Mouse (Mus musculus) heart, adult 11 months (tissue): ENCODE measurements around the gene Prdx2.
A peak's percentile ranks its signal among the peaks of the same experiment; 100 is the strongest.

Experiments
- DNase-seq: peaks from one replicate; pipeline ENCODE4 v3.0.0; 2022

Prdx2 gene

DNA sequence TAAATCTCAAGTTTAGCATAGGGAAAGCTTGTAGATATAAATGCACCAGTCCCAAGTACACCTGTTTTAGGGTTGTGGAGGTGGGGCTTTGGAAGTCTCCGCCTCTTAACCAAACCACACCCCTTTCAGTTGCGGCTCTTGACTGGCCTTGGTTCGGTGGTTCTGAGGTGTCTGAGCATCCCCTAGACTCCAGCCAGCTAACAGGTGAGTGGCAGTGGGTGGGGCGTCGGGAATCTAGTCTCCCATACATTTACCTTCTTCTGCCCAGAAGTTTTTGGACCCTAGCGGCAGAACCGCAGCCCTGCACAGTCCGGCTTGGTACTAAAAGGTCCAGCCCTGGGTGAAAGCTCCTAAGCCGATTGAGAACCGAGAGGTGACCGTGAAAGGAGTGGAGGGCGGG lies 19.6 kb upstream of the Prdx2 start:
- DNase-seq, result no peak

DNA sequence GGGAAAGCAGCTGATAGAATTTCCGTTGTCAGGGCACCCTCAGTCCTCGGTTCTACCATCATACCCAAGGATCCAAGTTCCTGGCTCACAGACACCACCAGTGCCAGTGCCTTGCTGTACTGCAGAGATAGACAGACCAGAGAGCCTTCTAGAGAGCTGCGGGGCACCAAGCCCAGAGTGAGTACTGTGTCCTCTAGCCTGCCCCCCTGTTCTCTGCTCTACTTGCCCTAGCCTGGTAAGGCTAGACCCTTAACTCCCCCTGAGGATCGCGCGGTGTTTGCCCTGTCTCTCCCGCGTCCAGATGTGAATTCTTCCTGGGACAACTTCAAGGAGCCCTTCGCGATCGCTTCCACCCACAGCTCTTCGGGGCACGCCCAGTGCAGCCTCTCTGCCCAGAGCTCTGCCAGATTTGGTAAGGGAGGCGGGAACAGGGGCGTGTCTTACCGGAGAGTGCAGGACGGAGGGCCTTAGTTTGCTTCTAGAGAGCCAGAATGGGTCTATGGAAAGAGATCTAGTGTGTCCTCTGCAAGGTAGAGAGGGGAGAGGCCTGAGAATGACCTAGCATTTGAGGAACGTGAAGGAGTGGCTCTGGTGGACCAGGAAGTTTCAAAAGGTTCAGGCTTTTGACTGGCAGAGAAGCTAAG lies 16.7 kb upstream of the Prdx2 start:
- peak; percentile 95 for DNase-seq

GRCm38 (mm10) chr8:84956768-84957167 lies 12.6 kb upstream of the Prdx2 start:
- no peak for DNase-seq

DNA sequence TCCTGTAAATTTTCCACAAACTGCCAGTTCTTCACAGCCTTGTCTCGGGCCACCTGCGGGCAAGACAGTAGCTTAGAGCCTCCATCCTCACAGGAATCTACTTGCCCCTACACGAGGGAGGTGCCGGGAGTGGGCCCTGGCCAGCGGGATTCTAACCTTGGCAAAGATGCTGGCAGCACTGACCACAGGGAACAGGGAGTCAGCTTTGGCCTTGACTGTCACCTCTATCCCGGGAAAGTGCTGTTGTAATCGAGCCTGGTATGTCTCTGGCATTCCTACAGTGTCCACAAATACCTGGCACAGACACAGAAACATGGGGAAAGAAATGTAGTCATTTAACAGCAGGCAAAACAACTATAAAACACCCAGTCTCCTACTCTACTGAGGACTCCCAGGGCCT lies 9.6 kb upstream of the Prdx2 start:
- DNase-seq, result peak; percentile 94

DNA sequence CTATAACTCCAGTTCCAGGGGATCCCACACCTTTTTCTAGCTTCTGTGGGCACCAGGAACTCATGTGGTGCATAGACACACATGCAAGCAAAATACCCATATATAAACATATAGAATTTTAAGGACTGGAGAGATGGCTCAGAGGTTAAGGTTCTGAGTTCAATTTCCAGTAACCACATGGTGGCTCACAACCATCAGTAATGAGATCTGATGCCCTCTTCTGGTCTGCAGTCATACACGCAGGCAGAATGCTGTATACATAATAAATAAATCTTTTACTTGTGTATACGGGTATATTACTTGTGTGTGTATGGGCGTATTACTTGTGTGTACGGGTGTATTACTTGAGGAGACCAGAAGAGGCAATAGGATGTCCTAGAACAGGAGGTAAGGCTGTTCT lies 5.4 kb upstream of the Prdx2 start:
- DNase-seq, result no peak

GRCm38 (mm10) chr8:84965731-84966291 lies 3.6 kb upstream of the Prdx2 start:
- peak; percentile 100 for DNase-seq

DNA sequence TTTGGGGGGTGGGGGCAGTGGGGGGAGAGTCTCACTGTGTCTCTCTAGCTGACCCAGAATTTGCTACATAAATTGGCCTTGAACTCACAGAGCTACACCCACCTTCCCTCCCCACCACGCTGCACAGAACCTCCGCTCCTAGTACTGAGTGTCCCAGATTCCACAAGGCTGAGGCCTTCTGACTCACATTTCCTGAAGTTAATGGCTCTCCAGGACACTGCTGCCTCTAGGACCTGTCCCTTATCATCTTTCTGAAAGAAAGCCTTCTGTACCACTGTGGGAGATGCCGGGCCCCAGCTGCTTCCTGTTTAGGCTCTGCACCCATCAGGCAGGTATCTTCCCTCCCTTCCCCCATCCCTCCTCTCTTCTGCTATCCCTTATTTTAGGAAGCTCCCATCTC lies 2.8 kb upstream of the Prdx2 start:
- peak; percentile 93 for DNase-seq

DNA sequence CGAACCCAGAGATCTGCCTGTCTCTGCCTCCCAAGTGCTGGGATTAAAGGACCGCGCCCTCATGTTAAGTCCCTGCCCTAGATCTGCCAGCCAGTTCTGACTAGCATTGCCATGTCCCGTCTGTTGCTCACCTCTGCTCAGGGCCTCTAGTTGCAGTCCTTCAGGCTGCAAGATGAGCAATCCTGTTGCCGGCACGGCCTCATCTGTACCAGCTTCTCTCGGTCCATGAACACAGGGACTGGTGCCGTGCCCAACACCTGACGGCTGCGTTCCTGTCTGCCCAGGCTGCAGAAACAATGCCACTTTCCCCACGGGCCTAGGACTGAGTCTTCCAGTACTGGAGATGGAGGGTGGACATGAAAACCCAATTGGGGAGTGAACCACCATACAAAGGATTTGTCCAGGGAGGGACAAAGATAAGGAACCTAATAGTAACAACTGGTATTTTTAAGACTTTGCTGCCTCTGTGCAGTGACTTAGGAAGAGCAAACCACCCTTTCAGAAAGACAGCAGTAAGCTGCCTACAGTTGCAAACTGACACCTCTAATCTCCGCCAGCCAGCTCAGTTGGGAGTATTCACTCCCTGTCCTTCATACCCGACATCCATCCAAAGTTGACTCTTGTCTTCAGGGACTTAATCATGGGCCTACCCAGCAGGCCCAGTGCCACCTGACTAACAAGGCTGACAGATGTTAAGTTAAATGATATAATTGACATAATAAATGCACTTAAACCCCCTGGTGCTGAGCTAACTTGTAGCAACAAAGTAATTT lies 1.7 kb upstream of the Prdx2 start:
- peak; percentile 93 for DNase-seq

DNA sequence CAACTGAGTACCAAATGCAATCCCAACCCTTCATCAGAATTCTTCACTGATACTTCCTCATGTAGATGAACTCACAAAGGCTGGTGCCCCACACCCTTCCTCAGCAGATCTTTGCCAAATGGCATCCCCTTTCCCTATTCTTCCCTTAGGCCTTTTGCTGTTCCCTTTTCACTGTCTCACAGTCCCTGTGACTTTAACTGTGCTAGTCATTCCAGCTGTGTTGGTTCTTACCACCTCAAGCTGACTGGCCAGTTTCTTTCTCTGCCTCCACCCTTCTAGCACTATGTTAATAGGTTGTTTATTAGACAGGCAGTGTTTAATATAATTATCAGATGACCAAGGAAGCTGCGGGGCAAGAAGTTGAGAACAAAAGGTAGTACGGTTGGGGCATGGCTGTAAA lies 737 bp upstream of the Prdx2 start:
- DNase-seq, result peak; percentile 95

DNA sequence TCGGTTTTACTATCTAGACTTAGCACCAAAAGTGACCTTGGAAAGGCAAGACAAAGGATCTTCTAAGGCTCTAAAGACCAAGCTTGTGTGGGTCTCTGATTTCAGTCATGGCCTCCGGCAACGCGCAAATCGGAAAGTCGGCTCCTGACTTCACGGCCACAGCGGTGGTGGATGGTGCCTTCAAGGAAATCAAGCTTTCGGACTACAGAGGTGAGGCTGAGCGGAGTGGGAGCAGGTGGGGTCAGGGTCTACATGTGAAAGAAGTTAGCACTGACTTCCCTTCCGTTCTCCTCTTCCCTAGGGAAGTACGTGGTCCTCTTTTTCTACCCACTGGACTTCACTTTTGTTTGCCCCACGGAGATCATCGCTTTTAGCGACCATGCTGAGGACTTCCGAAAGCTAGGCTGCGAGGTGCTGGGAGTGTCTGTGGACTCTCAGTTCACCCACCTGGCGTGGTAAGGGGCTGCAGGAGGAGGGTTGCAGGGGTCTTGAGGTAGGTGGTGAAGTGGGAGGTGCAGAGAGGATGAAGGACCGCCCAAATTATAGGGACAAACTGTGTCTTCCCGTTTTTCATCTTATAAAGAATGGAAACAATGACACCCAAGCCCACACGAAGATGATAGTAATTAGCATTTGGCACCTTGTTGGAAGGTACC lies 876 bp downstream of the Prdx2 start:
- DNase-seq, result peak; percentile 91

DNA sequence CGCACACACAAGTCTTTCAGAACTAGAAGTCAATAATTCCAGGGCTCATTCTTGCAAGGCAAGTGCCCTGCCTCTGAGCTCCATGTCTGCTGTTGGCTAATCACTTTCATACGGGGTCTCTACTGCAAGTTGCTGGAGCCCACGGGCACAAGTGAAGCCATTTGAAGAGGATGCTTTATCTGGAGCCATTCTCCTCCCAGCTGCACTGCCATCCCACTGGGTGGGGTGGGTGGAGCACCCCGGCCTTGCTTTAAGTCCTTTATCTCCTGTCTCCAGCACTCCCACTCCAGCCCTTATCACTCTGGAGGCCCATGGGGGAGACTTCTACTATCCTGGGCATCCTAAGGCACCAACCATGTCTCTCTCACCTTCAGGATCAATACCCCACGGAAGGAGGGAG lies 1.5 kb downstream of the Prdx2 start:
- peak; percentile 87 for DNase-seq

DNA sequence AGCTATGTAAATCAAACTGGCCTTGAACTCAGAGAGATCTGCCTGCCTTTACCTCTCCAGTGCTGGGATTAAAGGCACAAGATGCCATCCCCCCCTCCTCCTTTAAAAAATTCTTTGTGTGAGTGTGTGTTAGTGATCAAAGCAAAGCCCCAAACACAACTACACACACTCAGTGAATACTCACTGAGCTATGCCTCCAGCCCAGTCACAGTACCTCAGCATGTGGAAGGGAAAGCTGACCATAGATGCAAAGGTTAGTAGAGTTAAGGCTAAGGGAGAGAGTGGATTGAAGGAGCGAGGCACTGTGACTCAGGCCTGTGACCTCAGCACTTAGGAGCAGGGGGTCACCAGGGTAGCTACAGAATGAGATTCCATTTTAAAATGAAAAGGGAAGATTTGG lies 3.7 kb downstream of the Prdx2 start:
- peak; percentile 86 for DNase-seq

- peak; percentile 97 for DNase-seq
Measured at GRCm38 (mm10) chr8:84973803-84974542, 4.6 kb downstream of the Prdx2 start.

- no peak for DNase-seq
Measured at GRCm38 (mm10) chr8:84974543-84975142, 5.3 kb downstream of the Prdx2 start.

DNA sequence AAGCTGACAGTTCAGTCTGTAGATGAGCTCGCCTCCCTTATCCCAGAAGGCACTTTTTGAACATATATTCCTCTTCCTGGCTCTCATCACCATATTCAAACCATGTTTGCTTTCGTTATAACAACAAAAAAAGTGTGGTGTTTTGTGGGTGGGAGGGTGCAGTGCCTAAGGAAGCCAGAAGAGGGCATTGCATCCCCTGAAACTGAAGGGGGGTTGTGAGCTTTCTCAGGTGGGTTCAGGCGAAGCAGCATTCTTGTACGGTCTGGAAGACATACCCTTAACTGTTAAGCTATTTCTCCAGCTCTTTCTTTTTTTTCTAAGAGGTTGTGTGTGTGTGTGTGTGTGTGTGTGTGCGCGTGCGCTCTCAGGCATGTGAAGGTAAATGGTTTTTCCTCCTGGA lies 6.0 kb downstream of the Prdx2 start:
- DNase-seq, result peak; percentile 97

GRCm38 (mm10) chr8:84976031-84976762 lies 6.8 kb downstream of the Prdx2 start:
- peak; percentile 100 for DNase-seq

GRCm38 (mm10) chr8:84976763-84977434 lies 7.5 kb downstream of the Prdx2 start:
- no peak for DNase-seq

DNA sequence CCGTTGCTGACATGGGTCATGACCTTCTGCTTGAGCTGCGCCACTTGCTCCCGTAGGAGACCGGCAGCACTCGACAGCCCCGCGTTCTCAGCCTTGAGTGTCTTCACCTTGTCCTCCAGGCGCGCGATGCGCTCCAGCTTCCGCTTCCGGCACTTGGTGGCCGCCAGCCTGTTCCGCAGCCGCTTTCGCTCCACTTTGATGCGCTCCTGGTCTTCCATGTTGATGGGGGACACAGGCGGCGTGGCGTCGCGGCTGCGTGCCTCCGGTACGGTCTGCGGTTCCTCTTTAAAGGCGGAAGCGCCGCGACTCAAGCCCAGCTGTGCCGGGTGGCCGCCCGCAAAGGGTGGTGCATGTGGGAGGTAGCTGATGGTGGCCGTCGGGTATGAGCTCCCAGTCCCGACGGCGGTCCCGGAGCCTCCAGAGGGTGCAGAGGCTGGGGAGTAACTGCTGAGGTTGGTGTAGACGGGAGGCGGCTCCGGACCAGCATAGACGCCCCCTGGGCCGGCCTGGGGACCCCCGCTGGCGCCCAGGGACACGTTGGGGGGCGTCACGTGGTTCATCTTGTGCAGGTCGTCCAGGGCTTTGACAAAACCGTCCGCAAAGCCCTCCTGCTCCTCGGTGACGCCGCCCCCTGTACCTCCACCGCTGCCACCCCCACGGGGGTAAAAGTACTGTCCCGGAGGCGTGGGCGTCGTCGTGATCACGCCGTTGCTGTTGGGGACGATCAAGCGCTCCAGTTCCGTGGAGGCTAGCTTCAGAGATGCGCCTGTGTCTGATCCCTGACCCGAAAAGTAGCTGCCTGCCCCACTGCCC lies 8.3 kb downstream of the Prdx2 start:
- DNase-seq, result peak; percentile 98

- DNase-seq, result peak; percentile 100
Measured at GRCm38 (mm10) chr8:84978248-84978940, 9.0 kb downstream of the Prdx2 start, which contains the start of gene Junb. TSS of gene Junb (minus strand) at chr8:84978718.
